Mouse (Mus musculus): ENCODE measurements around the gene Adcy6. TPM values are rescaled to one million over a fixed set of nuclear protein-coding genes. Genes with fewer than 3 reads are reported as not detected.

Gene Adcy6
- polyA plus RNA-seq, 1 experiment from 2014 or later, result 6.4 TPM

DNA sequence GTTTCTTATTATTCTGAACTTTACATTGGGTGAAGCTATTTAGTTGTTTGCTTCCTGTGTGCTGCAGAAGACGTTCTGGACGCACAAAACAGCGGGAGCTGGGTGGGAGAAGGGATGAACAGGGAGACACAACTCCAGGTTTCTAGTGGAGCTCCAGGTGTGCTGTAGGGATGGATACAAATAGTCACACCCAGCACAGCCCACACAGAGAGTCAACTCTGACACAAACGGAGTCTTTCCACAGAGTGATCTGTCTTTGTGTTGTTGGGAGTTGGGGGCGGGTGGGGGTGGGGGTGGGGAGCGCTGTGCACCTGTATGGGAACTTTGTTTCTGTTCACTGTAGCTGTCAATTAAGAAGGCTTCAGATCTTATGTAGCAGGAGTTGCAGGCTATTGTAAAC lies 12.8 kb upstream of the Adcy6 start:
- Histone ChIP-seq H3K4me2 (ENCODE audit: low read length) (no peak overlapping the region), H3K9ac (ENCODE audit: low read length) (no peak overlapping the region), H3K4me3 (ENCODE audit: low read depth, low read length) (no peak overlapping the region), H3K36me3 (ENCODE audit: control insufficient read depth, insufficient read depth, low read length) (no peaks in the 10 kb centered on the region), H3K9me3 (replicated peaks; ENCODE audit: control insufficient read depth, low read length) (no peaks in the 10 kb centered on the region), H3K27me3 (replicated peaks; ENCODE audit: control insufficient read depth, insufficient read depth, low read length) (no peaks in the 10 kb centered on the region), H3K27ac (ENCODE audit: low read depth, low read length) (no peak overlapping the region), H3K4me1 (ENCODE audit: control insufficient read depth, insufficient read depth, low read length) (no peaks in the 10 kb centered on the region)
- DNase-seq (ENCODE audit: low spot score) (no peak), ATAC-seq (no peak)
- WGBS, result 9% methylated on average over 6 of the region's 6 CpGs

DNA sequence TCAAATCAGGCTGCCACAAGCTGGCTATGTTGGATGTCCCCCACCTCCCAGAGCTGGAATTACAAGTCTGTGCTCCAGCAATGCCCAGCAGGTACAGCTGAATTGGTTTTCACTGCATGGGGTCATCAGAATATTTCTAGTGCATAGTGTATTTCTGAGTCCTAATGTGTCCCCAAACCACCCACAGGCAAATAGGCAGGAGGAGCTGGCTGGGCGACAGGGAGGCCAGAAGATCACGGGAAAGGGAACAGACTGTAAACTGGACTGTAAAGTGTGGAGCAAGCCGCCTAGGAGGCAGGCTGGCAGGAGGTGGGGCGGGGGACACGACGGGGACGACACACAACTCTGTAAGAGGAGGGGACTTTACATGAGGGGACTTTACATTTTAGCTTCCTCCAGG lies 12.3 kb upstream of the Adcy6 start:
- DNase-seq (ENCODE audit: low spot score) (no peak), ATAC-seq (no peak)
- Histone ChIP-seq H3K4me3 (ENCODE audit: low read depth, low read length) (no peak overlapping the region), H3K27me3 (replicated peaks; ENCODE audit: control insufficient read depth, insufficient read depth, low read length) (no peaks in the 10 kb centered on the region), H3K4me1 (ENCODE audit: control insufficient read depth, insufficient read depth, low read length) (no peaks in the 10 kb centered on the region), H3K36me3 (ENCODE audit: control insufficient read depth, insufficient read depth, low read length) (no peaks in the 10 kb centered on the region), H3K9ac (ENCODE audit: low read length) (0 out of 2 replicates have a peak overlapping the region, but pooled peaks have one; percentile 2), H3K4me2 (ENCODE audit: low read length) (no peak overlapping the region), H3K9me3 (replicated peaks; ENCODE audit: control insufficient read depth, low read length) (no peaks in the 10 kb centered on the region), H3K27ac (ENCODE audit: low read depth, low read length) (no peak overlapping the region)
- WGBS, result 5% methylated on average over 7 of the region's 7 CpGs

DNA sequence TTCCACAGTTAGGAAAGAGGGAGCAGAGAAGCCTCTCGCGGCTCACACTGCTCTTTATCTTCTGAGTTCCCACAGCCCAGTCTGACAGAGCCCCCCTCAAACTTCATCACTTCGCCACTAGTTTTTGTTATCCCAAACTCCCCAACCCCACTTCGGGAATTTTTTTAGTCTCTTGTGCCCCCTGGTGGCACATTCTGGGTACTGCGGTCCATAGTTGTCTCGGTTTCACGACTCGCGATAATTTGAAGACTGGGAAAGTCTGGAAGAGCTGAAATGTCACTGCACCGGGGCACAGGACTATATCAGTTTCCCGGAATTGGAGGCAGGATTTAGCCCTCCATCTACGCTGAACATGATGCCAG lies 7.3 kb upstream of the Adcy6 start:
- no peak overlapping the region for H3K9ac ChIP-seq (ENCODE audit: low read length)
- DNase-seq (ENCODE audit: low spot score) (peak; percentile 82), ATAC-seq (peak; percentile 72)
- no peak overlapping the region for H3K4me3 ChIP-seq (ENCODE audit: low read depth, low read length)
- H3K27me3 ChIP-seq (replicated peaks; ENCODE audit: control insufficient read depth, insufficient read depth, low read length), result no peaks in the 10 kb centered on the region
- H3K4me1 ChIP-seq (ENCODE audit: control insufficient read depth, insufficient read depth, low read length), result no peaks in the 10 kb centered on the region
- H3K4me2 ChIP-seq (ENCODE audit: low read length), result no peak overlapping the region
- H3K27ac ChIP-seq (ENCODE audit: low read depth, low read length), result no peak overlapping the region
- H3K9me3 ChIP-seq (replicated peaks; ENCODE audit: control insufficient read depth, low read length), result no peaks in the 10 kb centered on the region
- WGBS, result under 1% methylated on average over 12 of the region's 12 CpGs
- no peaks in the 10 kb centered on the region for H3K36me3 ChIP-seq (ENCODE audit: control insufficient read depth, insufficient read depth, low read length)

DNA sequence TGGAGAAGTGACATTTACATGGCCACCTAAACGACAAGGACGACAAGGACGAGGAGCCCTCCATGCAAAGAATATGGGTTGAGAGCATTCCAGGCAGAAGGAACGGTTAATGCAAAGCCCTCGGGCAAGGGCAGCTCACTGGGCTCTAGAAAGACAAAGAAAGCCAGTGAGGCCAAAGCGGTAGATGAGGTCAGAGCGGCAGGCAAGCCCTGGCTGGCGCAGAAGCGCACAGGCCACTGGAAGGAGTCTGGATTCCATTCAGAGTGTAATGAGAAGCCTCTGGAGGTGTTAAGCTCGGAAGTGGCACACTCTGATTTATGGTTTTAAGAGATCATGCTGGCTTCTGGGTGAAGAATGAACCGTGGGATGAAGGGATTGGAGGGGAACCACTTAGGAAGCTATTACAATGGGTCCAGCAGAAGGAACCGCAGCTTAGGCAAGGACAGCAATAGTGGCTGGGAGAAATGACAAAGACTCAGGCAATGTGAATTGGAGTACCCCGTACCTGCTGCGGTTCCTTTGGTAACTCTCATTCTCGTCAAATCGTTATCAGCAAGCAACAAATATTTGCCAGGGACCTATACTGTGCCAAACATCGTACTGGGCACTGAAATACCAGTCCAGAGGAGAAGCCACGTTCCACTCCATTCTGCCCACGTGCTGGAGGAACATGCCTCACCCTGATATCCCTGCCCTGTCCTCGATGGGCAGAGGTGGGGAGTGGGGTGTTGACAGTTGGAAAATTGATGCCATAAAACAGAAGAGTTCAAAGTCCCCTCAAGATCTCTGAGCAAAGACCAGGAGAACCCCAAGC lies 6.7 kb upstream of the Adcy6 start:
- no peak overlapping the region for H3K4me2 ChIP-seq (ENCODE audit: low read length)
- H3K27me3 ChIP-seq (replicated peaks; ENCODE audit: control insufficient read depth, insufficient read depth, low read length), result no peaks in the 10 kb centered on the region
- H3K9me3 ChIP-seq (replicated peaks; ENCODE audit: control insufficient read depth, low read length), result no peaks in the 10 kb centered on the region
- no peak overlapping the region for H3K9ac ChIP-seq (ENCODE audit: low read length)
- WGBS, result 37% methylated on average over 20 of the region's 20 CpGs
- H3K36me3 ChIP-seq (ENCODE audit: control insufficient read depth, insufficient read depth, low read length), result no peaks in the 10 kb centered on the region
- no peak overlapping the region for H3K4me3 ChIP-seq (ENCODE audit: low read depth, low read length)
- DNase-seq (ENCODE audit: low spot score) (no peak), ATAC-seq (peak; percentile 23; the same call in 1 of the 2 replicates)
- H3K4me1 ChIP-seq (ENCODE audit: control insufficient read depth, insufficient read depth, low read length), result no peaks in the 10 kb centered on the region
- H3K27ac ChIP-seq (ENCODE audit: low read depth, low read length), result no peak overlapping the region

DNA sequence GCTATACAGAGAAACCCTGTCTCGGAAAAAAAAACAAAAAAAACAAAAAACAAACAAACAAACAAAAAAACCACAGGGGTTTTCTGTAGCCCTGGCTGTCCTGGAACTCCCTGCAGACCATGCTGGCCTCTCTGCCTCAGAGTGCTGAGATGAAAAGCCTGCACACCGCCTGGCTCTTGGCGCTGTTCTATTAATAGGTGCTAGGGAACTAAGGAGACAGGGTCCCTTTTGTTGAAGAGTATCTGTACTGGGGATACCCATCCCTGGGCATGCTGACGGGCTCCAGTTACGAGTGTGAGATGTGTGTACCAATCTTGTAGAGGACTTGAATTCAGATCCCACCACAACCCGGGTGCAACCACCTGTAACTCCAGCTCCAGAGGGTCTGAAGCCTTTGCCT lies 5.9 kb upstream of the Adcy6 start:
- no peak overlapping the region for H3K9ac ChIP-seq (ENCODE audit: low read length)
- ATAC-seq, result no peak
- H3K4me2 ChIP-seq (ENCODE audit: low read length), result no peak overlapping the region
- no peak for DNase-seq (ENCODE audit: low spot score)
- H3K4me3 ChIP-seq (ENCODE audit: low read depth, low read length), result no peak overlapping the region
- H3K9me3 ChIP-seq (replicated peaks; ENCODE audit: control insufficient read depth, low read length), result no peaks in the 10 kb centered on the region
- H3K4me1 ChIP-seq (ENCODE audit: control insufficient read depth, insufficient read depth, low read length), result no peaks in the 10 kb centered on the region
- no peak overlapping the region for H3K27ac ChIP-seq (ENCODE audit: low read depth, low read length)
- 70% methylated on average over 6 of the region's 6 CpGs for WGBS
- no peaks in the 10 kb centered on the region for H3K27me3 ChIP-seq (replicated peaks; ENCODE audit: control insufficient read depth, insufficient read depth, low read length)
- no peaks in the 10 kb centered on the region for H3K36me3 ChIP-seq (ENCODE audit: control insufficient read depth, insufficient read depth, low read length)

DNA sequence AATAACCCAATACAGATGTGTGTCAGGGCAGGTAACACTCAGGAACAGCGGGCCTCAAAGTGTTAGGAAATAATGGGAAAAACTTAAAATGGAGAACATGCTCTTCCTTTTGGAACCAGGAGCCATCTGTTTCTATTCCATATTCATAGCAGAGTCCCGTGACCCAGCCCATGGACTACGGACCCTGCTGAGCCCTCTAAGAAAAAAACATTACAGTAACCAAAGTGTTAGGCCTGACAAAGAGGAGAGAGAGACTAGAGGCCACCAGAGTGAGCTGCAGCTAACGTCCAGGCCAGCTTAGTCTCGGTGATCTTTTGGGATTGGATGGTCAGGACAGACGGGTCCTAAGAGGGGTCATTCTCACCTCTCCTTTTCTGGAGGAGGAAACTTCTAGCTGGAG lies 5.1 kb upstream of the Adcy6 start:
- Histone ChIP-seq H3K9me3 (replicated peaks; ENCODE audit: control insufficient read depth, low read length) (no peaks in the 10 kb centered on the region), H3K36me3 (ENCODE audit: control insufficient read depth, insufficient read depth, low read length) (no peaks in the 10 kb centered on the region), H3K27ac (ENCODE audit: low read depth, low read length) (no peak overlapping the region), H3K4me3 (ENCODE audit: low read depth, low read length) (no peak overlapping the region), H3K27me3 (replicated peaks; ENCODE audit: control insufficient read depth, insufficient read depth, low read length) (no peaks in the 10 kb centered on the region), H3K4me2 (ENCODE audit: low read length) (no peak overlapping the region), H3K4me1 (ENCODE audit: control insufficient read depth, insufficient read depth, low read length) (no peaks in the 10 kb centered on the region), H3K9ac (ENCODE audit: low read length) (0 out of 2 replicates have a peak overlapping the region, but pooled peaks have one; percentile 25)
- no peak for ATAC-seq
- no peak for DNase-seq (ENCODE audit: low spot score)
- WGBS, result 53% methylated on average over 6 of the region's 6 CpGs

DNA sequence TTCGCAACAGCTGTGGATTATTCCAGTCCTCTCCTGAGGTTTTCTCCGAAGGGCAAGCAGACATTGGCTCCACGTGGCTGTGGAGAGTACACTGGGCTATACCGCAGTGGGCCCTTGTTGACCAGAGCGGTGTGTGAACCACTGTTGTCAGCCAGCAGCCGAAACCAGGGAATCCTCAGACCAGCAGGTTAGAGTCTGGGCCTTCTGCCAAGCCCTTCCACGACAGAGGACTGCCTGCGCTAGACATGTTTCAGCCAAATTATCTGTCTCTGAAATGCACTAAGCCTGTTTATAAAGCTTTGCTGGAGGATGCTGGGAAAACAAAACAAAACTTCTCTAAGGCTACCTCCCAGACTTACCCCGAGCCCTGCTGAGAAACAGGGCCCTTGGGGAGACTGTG lies 4.7 kb upstream of the Adcy6 start:
- 40% methylated on average over 9 of the region's 9 CpGs for WGBS
- DNase-seq (ENCODE audit: low spot score) (peak; percentile 50), ATAC-seq (no peak)
- Histone ChIP-seq H3K36me3 (ENCODE audit: control insufficient read depth, insufficient read depth, low read length) (no peaks in the 10 kb centered on the region), H3K9ac (ENCODE audit: low read length) (0 out of 2 replicates have a peak overlapping the region, but pooled peaks have one; percentile 25), H3K4me1 (ENCODE audit: control insufficient read depth, insufficient read depth, low read length) (no peaks in the 10 kb centered on the region), H3K4me3 (ENCODE audit: low read depth, low read length) (no peak overlapping the region), H3K27me3 (replicated peaks; ENCODE audit: control insufficient read depth, insufficient read depth, low read length) (no peaks in the 10 kb centered on the region), H3K4me2 (ENCODE audit: low read length) (no peak overlapping the region), H3K27ac (ENCODE audit: low read depth, low read length) (no peak overlapping the region), H3K9me3 (replicated peaks; ENCODE audit: control insufficient read depth, low read length) (no peaks in the 10 kb centered on the region)

DNA sequence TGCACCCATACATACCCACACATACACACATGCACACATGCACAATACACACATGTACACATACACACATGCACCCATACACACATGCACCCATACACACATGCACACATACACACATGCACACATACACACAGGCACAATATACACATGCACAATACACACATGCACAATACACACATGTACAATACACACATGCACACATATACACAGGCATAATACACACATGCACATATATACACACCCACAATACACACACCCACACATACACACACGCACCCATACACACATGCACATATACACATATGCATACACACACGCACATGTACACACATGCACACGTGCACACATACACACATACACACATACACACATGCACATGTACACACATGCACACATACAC lies 2.4 kb upstream of the Adcy6 start:
- H3K4me3 ChIP-seq (ENCODE audit: low read depth, low read length), result no peak overlapping the region
- H3K9me3 ChIP-seq (replicated peaks; ENCODE audit: control insufficient read depth, low read length), result no peaks in the 10 kb centered on the region
- no peak for DNase-seq (ENCODE audit: low spot score)
- ATAC-seq, result no peak
- no peak overlapping the region for H3K4me2 ChIP-seq (ENCODE audit: low read length)
- peaks cover 14% of the 10 kb centered on the region for H3K4me1 ChIP-seq (ENCODE audit: control insufficient read depth, insufficient read depth, low read length)
- H3K9ac ChIP-seq (ENCODE audit: low read length), result no peak overlapping the region
- H3K27ac ChIP-seq (ENCODE audit: low read depth, low read length), result no peak overlapping the region
- WGBS, result 94% methylated on average over 3 of the region's 3 CpGs
- no peaks in the 10 kb centered on the region for H3K27me3 ChIP-seq (replicated peaks; ENCODE audit: control insufficient read depth, insufficient read depth, low read length)
- H3K36me3 ChIP-seq (ENCODE audit: control insufficient read depth, insufficient read depth, low read length), result no peaks in the 10 kb centered on the region

DNA sequence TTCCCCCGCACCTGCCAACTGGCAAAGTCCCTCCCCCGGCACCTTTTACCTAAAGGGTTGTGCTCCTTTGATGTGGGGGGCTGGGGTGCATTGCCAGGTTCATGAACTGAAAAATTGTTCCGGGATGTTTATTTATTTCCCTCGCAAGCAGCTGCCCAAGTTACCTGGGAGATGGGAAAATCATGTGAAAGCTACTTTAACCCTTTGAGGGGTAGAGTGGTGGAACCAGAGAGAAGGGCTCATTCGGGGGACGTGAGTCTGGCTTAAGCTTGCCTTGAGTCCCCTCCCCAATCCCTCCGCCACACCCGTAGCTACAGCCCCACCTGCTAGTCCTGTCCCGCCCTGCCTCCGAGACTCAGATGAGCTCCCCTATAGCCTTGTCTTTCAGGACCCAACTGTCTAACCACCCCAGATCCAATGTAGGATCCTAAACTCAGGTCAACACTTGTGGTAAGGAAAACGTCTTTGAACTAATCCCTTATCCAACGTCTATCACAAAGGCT lies 306 bp upstream of the Adcy6 start:
- DNase-seq (ENCODE audit: low spot score), result peak; percentile 40

More for the DNA sequence above, 306 bp upstream of the Adcy6 start:
- H3K36me3 ChIP-seq (ENCODE audit: control insufficient read depth, insufficient read depth, low read length), result 0 out of 2 replicates have a peak, but pooled peaks cover 3% of the 10 kb centered on the region
- H3K4me1 ChIP-seq (ENCODE audit: control insufficient read depth, insufficient read depth, low read length), result peaks cover 14% of the 10 kb centered on the region
- peak overlapping the region; percentile 86 for H3K9ac ChIP-seq (ENCODE audit: low read length)
- H3K27me3 ChIP-seq (replicated peaks; ENCODE audit: control insufficient read depth, insufficient read depth, low read length), result no peaks in the 10 kb centered on the region
- peak overlapping the region; percentile 83 for H3K27ac ChIP-seq (ENCODE audit: low read depth, low read length)
- H3K4me2 ChIP-seq (ENCODE audit: low read length), result peak overlapping the region; percentile 91
- peak overlapping the region; percentile 75 for H3K4me3 ChIP-seq (ENCODE audit: low read depth, low read length)
- 5% methylated on average over 12 of the region's 12 CpGs for WGBS
- H3K9me3 ChIP-seq (replicated peaks; ENCODE audit: control insufficient read depth, low read length), result no peaks in the 10 kb centered on the region
- no peak for ATAC-seq
